Mouse (Mus musculus) fibroblast of lung, adult 2 months (primary cell): ENCODE measurements around the gene Sim1.

Source experiments
- DNase-seq: peaks from one replicate; pipeline ENCODE4 v3.0.0-alpha.2; 2011; ENCODE audit warnings: low read depth

The Sim1 gene

DNA sequence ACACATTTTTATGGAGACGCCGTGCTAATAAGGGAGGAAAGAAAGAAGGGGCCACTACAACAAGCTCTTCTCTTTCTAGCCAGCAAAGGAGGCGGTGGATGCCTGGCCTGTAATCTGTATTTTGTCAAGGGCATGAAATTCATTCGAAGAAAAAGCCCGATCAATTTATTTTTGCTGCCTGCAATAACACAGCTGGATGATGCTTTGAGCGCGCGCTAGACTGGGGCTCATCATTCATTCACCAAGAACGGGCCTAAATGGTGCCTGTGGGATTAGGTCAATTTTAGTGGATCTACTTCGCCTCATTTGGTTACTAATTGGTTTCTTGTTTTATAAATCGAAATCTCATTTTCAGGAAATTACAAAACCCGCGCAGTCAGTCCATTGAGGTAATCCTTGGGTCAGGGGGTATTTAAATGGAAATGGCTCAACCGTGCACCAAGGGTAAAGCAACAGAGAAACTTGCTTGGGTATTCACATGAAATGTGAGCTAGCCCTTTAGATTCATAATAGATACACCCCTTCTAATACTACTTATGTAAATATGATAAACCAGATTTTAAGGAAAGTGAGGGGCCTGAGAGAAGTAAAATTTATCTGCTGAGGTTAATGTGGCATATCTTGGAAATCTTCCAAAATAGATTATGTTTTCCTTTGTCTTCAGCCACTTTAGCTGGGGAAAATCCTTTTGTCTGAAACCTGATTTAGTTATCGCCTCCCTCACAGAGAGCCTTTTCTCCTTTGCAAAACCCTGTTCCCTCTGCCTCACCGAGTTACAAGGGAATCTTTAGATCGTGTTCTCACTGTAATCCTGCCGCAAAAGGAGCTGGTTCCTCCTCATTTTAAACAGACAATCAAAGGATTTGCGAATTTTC lies 7.3 kb downstream of the Sim1 start:
- DNase-seq: no peak

- DNase-seq: no peak
These were observed 8.5 kb downstream of the Sim1 start for GRCm38 (mm10) chr10:50902741-50903715.

GRCm38 (mm10) chr10:50903846-50904763 lies 9.6 kb downstream of the Sim1 start:
- no peak for DNase-seq

GRCm38 (mm10) chr10:50904764-50905701 lies 10.5 kb downstream of the Sim1 start:
- no peak for DNase-seq

- DNase-seq: no peak
These were observed 15.8 kb downstream of the Sim1 start for GRCm38 (mm10) chr10:50910400-50910799.

DNA sequence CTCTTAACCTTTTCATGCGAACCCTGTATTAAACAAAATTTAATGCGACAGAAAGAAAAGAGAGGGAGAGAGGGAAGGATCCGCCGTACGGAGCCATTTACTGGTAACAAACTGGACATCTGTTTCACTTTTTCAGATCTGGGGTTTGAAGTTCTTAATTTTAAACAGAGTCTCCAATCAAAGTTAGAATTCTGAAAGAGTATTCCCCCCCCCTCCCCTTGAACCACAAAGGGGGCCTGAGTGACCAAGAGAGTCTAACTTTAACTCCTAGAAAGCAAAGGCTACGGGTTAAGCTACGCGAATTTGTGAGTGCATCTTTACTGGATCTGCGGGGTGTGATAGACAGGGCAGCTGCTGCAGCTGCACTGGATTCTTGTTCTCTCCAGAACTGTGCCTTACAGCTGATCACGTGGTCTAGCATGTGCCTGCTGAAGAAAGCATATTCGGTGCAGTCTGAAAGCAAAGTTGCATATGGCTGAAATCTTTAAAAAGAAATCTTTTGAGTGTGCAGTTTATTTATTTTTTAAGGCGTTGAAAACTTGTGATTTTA lies 16.4 kb downstream of the Sim1 start:
- no peak for DNase-seq

DNA sequence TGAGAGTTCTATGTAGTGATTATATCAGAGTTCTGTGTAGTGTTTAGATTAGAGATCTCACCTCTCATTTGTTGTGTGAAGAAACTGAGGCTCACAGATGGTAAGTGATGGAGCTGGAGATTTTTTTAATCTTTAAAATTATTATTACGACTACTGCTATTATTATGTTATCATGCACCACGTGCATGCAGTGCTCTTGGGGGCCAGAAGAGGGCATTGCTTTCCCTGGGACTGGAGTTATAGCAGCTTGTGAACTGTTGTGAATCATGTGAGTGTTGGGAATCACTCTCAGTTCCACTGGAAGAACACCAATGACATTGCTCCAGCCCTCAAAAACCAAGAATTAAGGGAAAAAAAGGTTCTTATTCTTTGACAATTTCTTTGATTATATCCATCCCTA lies 21.1 kb downstream of the Sim1 start:
- DNase-seq: no peak

GRCm38 (mm10) chr10:50929281-50929680 lies 34.7 kb downstream of the Sim1 start:
- DNase-seq: no peak

DNA sequence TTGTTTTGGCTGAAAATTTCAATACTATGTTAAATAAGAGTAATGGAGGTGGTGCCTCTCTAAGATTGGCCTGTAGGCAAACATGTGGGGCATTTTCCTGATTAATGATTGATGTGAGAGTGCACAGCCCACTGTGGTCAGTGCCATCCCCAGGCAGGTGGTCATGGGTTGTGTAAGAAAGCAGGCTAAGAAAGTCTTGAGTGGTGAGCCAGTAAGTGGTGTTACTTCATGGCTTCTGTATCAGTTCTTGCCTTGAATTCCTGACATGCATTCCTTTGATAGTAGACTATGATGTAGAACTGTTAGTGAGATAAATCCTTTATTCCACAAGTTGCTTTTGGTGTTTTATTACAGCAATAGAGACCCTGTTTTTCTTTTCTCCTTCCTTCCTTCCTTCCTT lies 41.1 kb downstream of the Sim1 start:
- DNase-seq: no peak

- no peak for DNase-seq
These were observed 79.1 kb downstream of the Sim1 start for GRCm38 (mm10) chr10:50973625-50974024.

DNA sequence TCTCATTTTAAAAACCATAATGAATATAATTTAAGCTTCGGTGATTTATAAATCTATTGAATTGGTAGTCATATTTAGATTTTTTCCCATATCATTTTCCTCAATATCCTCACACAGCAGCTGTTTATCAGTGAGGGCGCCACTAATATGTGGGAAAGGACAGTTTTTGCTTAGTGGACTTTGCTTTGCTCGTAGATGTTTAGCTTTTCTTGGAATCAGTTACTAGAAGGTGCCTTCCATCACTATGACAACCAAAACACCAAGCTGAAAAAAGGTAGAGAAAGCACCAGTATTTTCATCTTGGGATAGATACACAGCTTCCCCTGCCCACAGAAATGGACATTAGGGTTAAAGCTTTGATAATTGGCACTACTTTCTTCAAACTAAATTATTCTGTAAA lies 87.3 kb downstream of the Sim1 start:
- DNase-seq: no peak

- DNase-seq: no peak
These were observed 89.1 kb downstream of the Sim1 start for GRCm38 (mm10) chr10:50983620-50984019.

GRCm38 (mm10) chr10:51007798-51008197 lies 113.2 kb downstream of the Sim1 start:
- DNase-seq: no peak

- no peak for DNase-seq
These were observed 117.0 kb downstream of the Sim1 start for GRCm38 (mm10) chr10:51011391-51012150.

DNA sequence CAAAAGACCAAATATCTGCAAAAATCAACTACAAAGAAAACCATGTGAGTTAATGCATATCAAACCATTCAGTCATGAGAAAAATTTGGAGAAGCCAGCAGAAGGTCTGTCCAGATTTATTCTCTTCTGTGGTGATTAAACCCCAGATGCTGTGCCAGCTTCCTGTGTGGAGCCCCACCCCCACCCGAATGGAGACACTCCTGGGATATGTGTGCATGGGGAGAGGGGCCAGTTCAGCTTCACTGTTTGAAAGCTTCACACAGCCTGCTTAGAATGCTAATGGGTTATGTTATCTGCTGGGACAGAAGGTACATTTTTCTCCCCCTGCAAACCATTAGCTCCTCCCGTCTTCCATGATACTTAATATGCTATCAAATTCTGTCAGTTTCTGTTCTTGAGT lies 120.3 kb downstream of the Sim1 start:
- no peak for DNase-seq

DNA sequence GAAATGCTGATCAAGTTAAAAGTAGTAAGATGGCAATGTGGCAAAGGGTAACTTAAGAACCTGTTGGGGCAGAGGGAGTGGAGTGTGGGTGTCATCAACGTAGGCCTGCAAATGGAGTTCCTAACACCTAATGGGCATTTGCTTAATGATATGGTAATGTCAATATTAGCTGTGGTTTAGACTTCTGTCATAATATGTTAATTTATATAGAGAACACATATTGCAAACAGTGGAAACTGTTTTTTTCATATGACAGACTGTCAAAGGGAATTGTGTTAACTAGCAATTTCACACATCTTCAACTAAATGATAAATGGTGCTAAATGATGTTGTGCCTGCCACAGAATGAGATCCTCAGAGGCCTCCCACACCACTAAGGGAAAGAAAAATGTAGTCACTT lies 120.8 kb downstream of the Sim1 start:
- no peak for DNase-seq

DNA sequence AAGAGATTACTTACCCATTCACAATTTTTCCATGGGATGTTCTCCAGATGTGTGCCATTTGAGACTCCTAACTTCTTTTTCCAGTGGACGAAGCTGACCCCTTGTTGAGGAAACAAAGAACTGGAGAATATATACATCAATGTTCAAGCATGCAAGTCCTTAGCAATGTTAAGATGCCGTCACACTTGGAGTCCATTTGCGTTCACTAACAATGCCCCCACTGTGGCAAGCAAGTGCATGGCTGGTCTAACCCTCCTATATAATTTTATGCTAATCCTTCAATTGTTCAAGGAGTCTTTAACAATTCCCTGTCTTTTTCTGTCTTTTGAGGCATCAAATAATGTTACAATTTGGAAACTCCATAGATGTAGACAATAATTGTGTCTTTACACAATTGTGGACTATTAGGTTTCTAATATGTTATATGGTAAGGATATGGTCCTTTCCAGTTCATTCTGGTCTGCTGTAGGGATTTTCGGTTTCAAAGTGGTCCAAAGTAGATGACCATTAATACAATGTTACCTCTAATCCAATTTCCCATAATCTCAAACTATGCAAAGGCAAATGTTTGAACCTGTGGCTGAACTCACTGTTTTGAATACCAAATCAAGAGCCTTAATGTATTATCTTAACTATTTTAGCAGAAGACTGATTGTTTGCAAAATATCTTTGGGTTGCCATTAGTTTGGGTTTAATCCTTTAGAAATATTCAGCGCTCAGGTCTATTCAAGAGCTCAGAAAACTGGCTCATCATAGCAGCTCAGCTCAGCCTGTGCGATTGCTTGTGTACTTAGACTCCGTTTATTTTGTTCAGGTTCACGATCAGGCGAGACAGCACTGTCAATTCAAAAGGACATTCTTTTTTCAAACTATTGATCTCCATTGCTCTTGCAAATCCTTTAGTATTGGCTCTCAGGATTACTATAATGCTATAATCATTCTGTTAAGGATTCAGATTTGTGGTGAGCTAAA lies 129.0 kb downstream of the Sim1 start:
- no peak for DNase-seq
